Mouse (Mus musculus) stomach, postnatal 0 days (tissue): ENCODE measurements around the gene Prrxl1. TPM values are rescaled to one million over a fixed set of nuclear protein-coding genes. Genes with fewer than 3 reads are reported as not detected.

Source experiments
- ATAC-seq: fragments of 200-750 bp; cut with Nextera tagmentation; 2 replicates; pipeline ENCODE4 v1.8.0; 2017; ENCODE audit not compliant: low FRiP score, low TSS enrichment
- DNase-seq: peaks from one replicate; pipeline ENCODE4 v3.0.0-alpha.2; 2016; ENCODE audit warnings: low spot score
- H3K27ac ChIP-seq: fragments of 300-500 bp; sonication (generic); replicated peaks from 2 replicates; pipeline ENCODE4 v1.5.1; 2014; ENCODE audit warnings: mild to moderate bottlenecking, control low read depth
- H3K27me3 ChIP-seq: fragments of 300-500 bp; sonication (generic); 2 replicates; pipeline ENCODE4 v1.6.1; 2014; ENCODE audit warnings: low read length; ENCODE audit not compliant: control insufficient read depth, insufficient read depth
- H3K36me3 ChIP-seq: fragments of 300-500 bp; sonication (generic); 2 replicates; pipeline ENCODE4 v1.6.1; 2014; ENCODE audit warnings: low read length, mixed read lengths; ENCODE audit not compliant: control insufficient read depth, insufficient read depth
- H3K4me1 ChIP-seq: fragments of 300-500 bp; sonication (generic); replicated peaks from 2 replicates; pipeline ENCODE4 v1.6.1; 2014; ENCODE audit warnings: antibody characterized with exemption; ENCODE audit not compliant: control insufficient read depth, insufficient read depth
- H3K4me2 ChIP-seq: fragments of 300-500 bp; sonication (generic); replicated peaks from 2 replicates; pipeline ENCODE4 v1.6.1; 2014; ENCODE audit warnings: low read depth, mild to moderate bottlenecking, control low read depth, moderate library complexity
- H3K4me3 ChIP-seq: fragments of 300-500 bp; sonication (generic); 2 replicates; pipeline ENCODE4 v1.5.1; 2014; ENCODE audit warnings: low read depth, low read length, control low read depth
- H3K9ac ChIP-seq: fragments of 300-500 bp; sonication (generic); 2 replicates; pipeline ENCODE4 v1.6.1; 2014; ENCODE audit warnings: mild to moderate bottlenecking, low read length, control low read depth, mixed read lengths
- H3K9me3 ChIP-seq: fragments of 300-500 bp; sonication (generic); 2 replicates; pipeline ENCODE4 v1.6.1; 2016; ENCODE audit warnings: low read length; ENCODE audit not compliant: control insufficient read depth
- CTCF ChIP-seq: IDR thresholded peaks from 2 replicates; pipeline ENCODE4 v1.5.1; 2016; ENCODE audit warnings: antibody characterized with exemption, low read depth, mild to moderate bottlenecking, moderate library complexity
- EP300 ChIP-seq: optimal IDR thresholded peaks from 2 replicates; pipeline ENCODE3; 2016; ENCODE audit warnings: antibody characterized with exemption
- WGBS: fragments of 180-500 bp; shearing (Covaris S2); extraction: QIAGEN DNeasy Blood & Tissue Kit; methylation state at CpG from one replicate; pipeline ENCODE4 v1.1.7; 2014; 5-methylcytosine and 5-hydroxymethylcytosine counted together
- polyA plus RNA-seq: library from polyadenylated mRNA; unstranded; fragments of >200 nt; fragmentation: Nextera tagmentation; extraction: Ambion mirVana; gene quantifications from 2 replicates; pipeline ENCODE4 v1.2.1, GENCODE M21; 2015

Prrxl1 gene
- polyA plus RNA-seq, 1 experiment from 2014 or later = 0.10 TPM

- DNase-seq = no peak
- no peak for ATAC-seq
- no peaks in the 10 kb centered on the region for H3K9me3 ChIP-seq
- H3K4me1 ChIP-seq = no peaks in the 10 kb centered on the region
- 71% methylated on average over 6 of the region's 6 CpGs for WGBS
- H3K36me3 ChIP-seq = no peaks in the 10 kb centered on the region
- H3K9ac ChIP-seq = no peak overlapping the region
- H3K27me3 ChIP-seq = no peaks in the 10 kb centered on the region
- no peak overlapping the region for H3K4me3 ChIP-seq
- TF ChIP-seq CTCF = no peak
- no peak for TF ChIP-seq EP300
- H3K27ac ChIP-seq = no peak overlapping the region
- H3K4me2 ChIP-seq = no peak overlapping the region
Observed at GRCm38 (mm10) chr14:32632908-32633600, 33.8 kb downstream of the Prrxl1 start.

- Histone ChIP-seq H3K9ac (no peak overlapping the region), H3K9me3 (no peaks in the 10 kb centered on the region), H3K4me3 (no peak overlapping the region), H3K27ac (no peak overlapping the region), H3K4me2 (no peak overlapping the region), H3K4me1 (no peaks in the 10 kb centered on the region), H3K27me3 (no peaks in the 10 kb centered on the region), H3K36me3 (no peaks in the 10 kb centered on the region)
- TF ChIP-seq CTCF (no peak), EP300 (no peak)
- WGBS = 28% methylated on average over 11 of the region's 11 CpGs
- DNase-seq (no peak), ATAC-seq (no peak)
Observed at GRCm38 (mm10) chr14:32634015-32634682, 34.9 kb downstream of the Prrxl1 start.

GRCm38 (mm10) chr14:32638485-32638884 is 39.3 kb downstream of the Prrxl1 start:
- TF ChIP-seq CTCF (no peak), EP300 (no peak)
- WGBS = 89% methylated on average over 2 of the region's 2 CpGs
- Histone ChIP-seq H3K9me3 (no peaks in the 10 kb centered on the region), H3K4me3 (no peak overlapping the region), H3K36me3 (no peaks in the 10 kb centered on the region), H3K27ac (no peak overlapping the region), H3K4me2 (no peak overlapping the region), H3K4me1 (no peaks in the 10 kb centered on the region), H3K27me3 (no peaks in the 10 kb centered on the region), H3K9ac (no peak overlapping the region)
- no peak for ATAC-seq
- DNase-seq = no peak

- ATAC-seq (no peak), DNase-seq (no peak)
- Histone ChIP-seq H3K4me1 (no peaks in the 10 kb centered on the region), H3K4me3 (no peak overlapping the region), H3K27me3 (no peaks in the 10 kb centered on the region), H3K36me3 (no peaks in the 10 kb centered on the region), H3K27ac (no peak overlapping the region), H3K9ac (no peak overlapping the region), H3K9me3 (no peaks in the 10 kb centered on the region), H3K4me2 (no peak overlapping the region)
- TF ChIP-seq CTCF (no peak), EP300 (no peak)
- 83% methylated on average over 9 of the region's 9 CpGs for WGBS
Observed at GRCm38 (mm10) chr14:32659781-32660180, 60.6 kb downstream of the Prrxl1 start.

- H3K27me3 ChIP-seq = no peaks in the 10 kb centered on the region
- no peak overlapping the region for H3K4me3 ChIP-seq
- no peak overlapping the region for H3K9ac ChIP-seq
- no peak overlapping the region for H3K4me2 ChIP-seq
- no peaks in the 10 kb centered on the region for H3K4me1 ChIP-seq
- H3K9me3 ChIP-seq = no peaks in the 10 kb centered on the region
- no peak for TF ChIP-seq EP300
- TF ChIP-seq CTCF = no peak
- ATAC-seq = no peak
- 86% methylated on average over 6 of the region's 6 CpGs for WGBS
- no peak for DNase-seq
- H3K36me3 ChIP-seq = no peaks in the 10 kb centered on the region
- H3K27ac ChIP-seq = no peak overlapping the region
Observed at GRCm38 (mm10) chr14:32663099-32663498, 63.9 kb downstream of the Prrxl1 start.

- H3K27ac ChIP-seq = no peak overlapping the region
- H3K4me2 ChIP-seq = no peak overlapping the region
- no peak overlapping the region for H3K4me3 ChIP-seq
- WGBS = 37% methylated on average over 3 of the region's 3 CpGs
- no peak for ATAC-seq
- H3K36me3 ChIP-seq = no peaks in the 10 kb centered on the region
- H3K27me3 ChIP-seq = no peaks in the 10 kb centered on the region
- no peak overlapping the region for H3K9ac ChIP-seq
- H3K4me1 ChIP-seq = no peaks in the 10 kb centered on the region
- no peak for DNase-seq
- TF ChIP-seq EP300 (no peak), CTCF (no peak)
- no peaks in the 10 kb centered on the region for H3K9me3 ChIP-seq
Observed at GRCm38 (mm10) chr14:32673178-32673577, 74.0 kb downstream of the Prrxl1 start.
